ENCODE assay signal across 8 mouse cellular contexts in the genomic region with DNA sequence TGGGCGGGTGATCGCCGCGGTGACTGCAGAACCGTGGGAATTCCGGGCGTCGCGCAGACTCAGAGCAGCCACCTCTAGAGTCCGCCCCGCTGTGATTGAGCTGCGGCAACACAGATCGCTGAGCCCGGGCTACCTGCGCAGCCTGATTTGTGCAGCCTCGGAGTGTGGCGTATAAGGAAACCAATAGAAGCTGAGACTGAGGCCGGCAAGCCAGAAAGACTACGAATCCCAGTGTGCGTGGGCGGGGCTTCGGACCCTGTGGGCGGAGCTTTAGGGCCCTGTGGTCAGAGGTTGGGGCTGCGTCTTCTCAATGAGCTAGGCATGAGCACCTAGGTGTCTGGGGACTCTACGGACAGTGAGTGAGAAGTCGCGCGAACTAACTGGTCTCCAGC. TPM values are rescaled to one million over a fixed set of nuclear protein-coding genes. Genes with fewer than 3 reads are reported as not detected.
DNase-seq lines count a peak whose midpoint lies in the region; ATAC-seq and TF ChIP-seq lines count a peak whose summit lies in the region.

A gene (minus strand): TSS at position 182 of the 392 bp plus-strand sequence.

- no peaks in the 10 kb centered on the region for H3K27me3 ChIP-seq in hindbrain, postnatal 0 days (ENCODE audit: insufficient read depth, low read length)

- no peaks in the 10 kb centered on the region for H3K9me3 ChIP-seq in hindbrain, postnatal 0 days (ENCODE audit: low read length)

- peaks cover 5% of the 10 kb centered on the region; the same call in 1 of the 2 replicates for H3K4me1 ChIP-seq in hindbrain, postnatal 0 days (ENCODE audit: insufficient read depth, low read length)

- peak within 1 kb of the TSS; percentile 94 for H3K27ac ChIP-seq in gastrocnemius, adult 2 months
- H3K27ac ChIP-seq in hindbrain, postnatal 0 days, result peak within 1 kb of the TSS; percentile 80
- H3K27ac ChIP-seq in left cerebral cortex, adult 2 months, result peak within 1 kb of the TSS; percentile 91

- peak within 1 kb of the TSS; percentile 90 for H3K4me3 ChIP-seq in gastrocnemius, adult 2 months
- H3K4me3 ChIP-seq in hindbrain, postnatal 0 days (ENCODE audit: low read length), result peak within 1 kb of the TSS; percentile 71
- H3K4me3 ChIP-seq in left cerebral cortex, adult 2 months, result peak within 1 kb of the TSS; percentile 78

- TF ChIP-seq CTCF in gastrocnemius, adult 2 months (IDR thresholded peaks at IDR 0.05), result no peak
- no peak for TF ChIP-seq CTCF in hindbrain, postnatal 0 days (IDR thresholded peaks at IDR 0.05; ENCODE audit: low read depth)
- TF ChIP-seq CTCF in left cerebral cortex, adult 2 months (IDR thresholded peaks at IDR 0.05), result no peak

- intact Hi-C loops in gastrocnemius, adult 2 months (cut with DNase I), result no loop called here
- intact Hi-C loops in left cerebral cortex, adult 2 months (cut with DNase I), result no loop called here

- peak within 1 kb of the TSS; percentile 61 for H3K4me2 ChIP-seq in hindbrain, postnatal 0 days (ENCODE audit: low read depth, low read length)

- H3K9ac ChIP-seq in hindbrain, postnatal 0 days (replicated peaks; ENCODE audit: low read length), result peak within 1 kb of the TSS; percentile 72

- under 1% methylated on average over 28 of the region's 28 CpGs for WGBS in hindbrain, postnatal 0 days

- peak; percentile 100 for ATAC-seq in hindbrain, postnatal 0 days
- peak; percentile 98 for ATAC-seq in megakaryocyte, adult 5-6 weeks (ENCODE audit: poor library complexity, severe bottlenecking)

- H3K36me3 ChIP-seq in hindbrain, postnatal 0 days (ENCODE audit: insufficient read depth, low read length), result no peaks in the 10 kb centered on the region

- peak; percentile 91 for DNase-seq in WW6 (ENCODE audit: low read depth, low spot score)
- DNase-seq in cerebellum, postnatal 4 days (ENCODE audit: low spot score in 2 of 2), result peak; percentile 92 to 98
- DNase-seq in gastrocnemius, adult 2 months, result peak; percentile 98
- DNase-seq in hindbrain, postnatal 0 days (ENCODE audit: low spot score), result peak; percentile 98
- peak; percentile 98 to 99 for DNase-seq in left cerebral cortex, adult 2 months (ENCODE audit: extremely low spot score in 1 of 2, low spot score in 2 of 2)
- peak; percentile 99 for DNase-seq in right cerebral cortex, adult 2 months (ENCODE audit: low spot score in 2 of 2)
- DNase-seq in urinary bladder, postnatal 14 days (ENCODE audit: low spot score), result peak; percentile 99

RNA-seq across cellular contexts. Expression of the gene that starts here (rescaled TPM):
- 10 to 100 TPM; 21.1 to 30.2 TPM for total RNA-seq in gastrocnemius, adult 2 months (2021)
- 148 TPM in 2 replicates for total RNA-seq in hindbrain, postnatal 0 days (2014; rRNA removed)
- 166 and 179 TPM in 2 replicates for polyA plus RNA-seq in hindbrain, postnatal 0 days (2015; fragmentation: Nextera tagmentation; extraction: Ambion mirVana)
- 100 to 1,000 TPM in 1 of 2 experiments, 10 to 100 TPM in 1; 93.8 to 102 TPM for total RNA-seq in left cerebral cortex, adult 2 months (2021)
- 37.6 and 39.2 TPM in 2 replicates for total RNA-seq in megakaryocyte, adult 5-6 weeks (2015)
- 28.7 and 33.0 TPM in 2 replicates for total RNA-seq in megakaryocyte, adult 5-6 weeks (2017)

Comparison
In these comparisons a context has a peak if more than half of its experiments do, and no peak if none do; other contexts are left out.
1. Peak in every context shown above with its lines: DNase-seq, ATAC-seq, H3K4me3 ChIP-seq and H3K27ac ChIP-seq.